Mouse (Mus musculus): ENCODE data around the gene Acer1.
"Not testable (repeated sequence)": the region's sequence is repeated elsewhere in the genome, so short reads cannot be mapped to it uniquely, and the experiment has no call there.

DNA sequence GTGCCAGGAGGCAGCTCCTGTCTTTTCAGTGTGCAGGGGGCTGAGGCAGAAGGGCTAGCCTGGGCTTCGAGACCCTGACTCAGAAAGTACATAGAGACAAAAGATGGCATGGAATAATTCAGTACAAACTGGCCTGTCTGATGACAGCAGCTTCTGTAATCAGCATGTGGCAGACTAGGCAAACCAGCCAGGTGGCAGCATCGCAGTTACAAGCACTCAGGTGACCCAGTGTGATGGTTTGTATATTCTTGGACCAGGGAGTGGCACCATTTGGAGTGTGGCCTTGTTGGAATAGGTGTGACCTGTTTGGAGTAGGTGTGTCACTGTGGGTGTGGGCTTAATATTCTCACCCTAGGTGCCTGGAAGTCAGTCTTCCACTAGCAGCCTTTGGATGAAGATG is 72.2 kb downstream of the Acer1 start:
- TF ChIP-seq CTCF (conservative IDR thresholded peaks at IDR 0.05; ENCODE audit: low read length); POU5F1 (IDR thresholded peaks at IDR 0.05; ENCODE audit: borderline replicate concordance, low read length); NANOG (IDR thresholded peaks at IDR 0.05; ENCODE audit: borderline replicate concordance, low read length): not testable (repeated sequence)

All from E14TG2a.4 (cell line).